39 mouse cellular contexts compared by ENCODE assay signal in the genomic region with DNA sequence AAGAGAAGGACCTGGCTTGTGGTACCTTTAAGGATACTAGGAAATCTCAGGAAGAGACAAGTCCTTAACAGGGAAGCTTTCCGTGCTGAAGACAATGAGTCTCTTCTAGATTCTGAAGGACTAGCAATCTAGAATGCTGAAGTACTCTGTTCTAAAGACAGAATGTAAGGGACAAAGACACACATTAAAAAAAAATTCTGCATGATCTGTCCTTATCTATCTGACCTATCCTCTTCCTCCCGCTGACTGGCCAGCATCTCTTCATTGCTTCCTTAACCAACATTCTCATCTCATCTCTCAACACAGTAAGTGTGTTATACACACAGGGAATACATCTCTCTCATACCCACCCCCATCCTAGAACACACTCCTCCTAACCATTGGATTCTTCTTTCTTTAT. TPM values are rescaled to one million over a fixed set of nuclear protein-coding genes. Genes with fewer than 3 reads are reported as not detected.
"Had no signal": no experiment of that assay in that cellular context is flagged by ENCODE, and none has a peak within 500 bp of the region (broad histone marks: within the 10 kb centered on the region; RNA-seq: fewer than 3 reads in every experiment).

A gene (minus strand): TSS at position 101 of the 400 bp plus-strand sequence.

- H3K36me3 ChIP-seq: limb, embryonic 10.5 days; limb, embryonic 12.5 days; limb, embryonic 13.5 days; limb, embryonic 15.5 days; liver, embryonic 12.5 days; liver, embryonic 13.5 days; liver, embryonic 15.5 days; lung, embryonic 15.5 days; midbrain, embryonic 10.5 days; midbrain, embryonic 12.5 days; midbrain, embryonic 15.5 days had no signal

- H3K4me2 ChIP-seq: limb, embryonic 12.5 days; limb, embryonic 13.5 days; limb, embryonic 15.5 days; liver, embryonic 11.5 days; liver, embryonic 12.5 days; liver, embryonic 13.5 days; liver, embryonic 15.5 days; lung, embryonic 14.5 days; lung, embryonic 15.5 days; midbrain, embryonic 12.5 days; midbrain, embryonic 15.5 days had no signal

- H3K4me1 ChIP-seq: limb, embryonic 10.5 days; limb, embryonic 12.5 days; limb, embryonic 15.5 days; liver, embryonic 12.5 days; liver, embryonic 13.5 days; liver, embryonic 15.5 days; midbrain, embryonic 10.5 days; midbrain, embryonic 12.5 days; midbrain, embryonic 15.5 days had no signal

- DNase-seq: left cerebral cortex, postnatal 4 days; liver; liver, embryonic 13.5 days; liver, postnatal 0 days; lung, adult 18-20 months; lung, adult 2 months; lung, embryonic 14.5 days; lung, postnatal 10 days; lung, postnatal 14 days; lung, postnatal 36 days; lung, postnatal 4 days; midbrain, embryonic 14.5 days had no signal

- H3K9ac ChIP-seq: limb, embryonic 12.5 days; limb, embryonic 13.5 days; limb, embryonic 15.5 days; liver, embryonic 12.5 days; liver, embryonic 13.5 days; liver, embryonic 14.5 days; liver, embryonic 15.5 days; liver, postnatal 0 days; lung, embryonic 14.5 days; lung, embryonic 15.5 days; midbrain, embryonic 12.5 days; midbrain, embryonic 15.5 days had no signal

- H3K9me3 ChIP-seq: limb, embryonic 10.5 days; limb, embryonic 12.5 days; limb, embryonic 13.5 days; limb, embryonic 15.5 days; liver, embryonic 12.5 days; liver, embryonic 13.5 days; liver, embryonic 15.5 days; lung, embryonic 15.5 days; midbrain, embryonic 10.5 days; midbrain, embryonic 12.5 days; midbrain, embryonic 15.5 days had no signal

- ATAC-seq: liver, embryonic 12.5 days; liver, postnatal 0 days; lung, postnatal 0 days; midbrain, embryonic 15.5 days; midbrain, embryonic 16.5 days had no signal

- H3K27me3 ChIP-seq: limb, embryonic 12.5 days; limb, embryonic 13.5 days; limb, embryonic 15.5 days; liver, embryonic 13.5 days; lung, embryonic 15.5 days; midbrain, embryonic 12.5 days; midbrain, embryonic 15.5 days had no signal

- H3K27ac ChIP-seq: left cerebral cortex, adult 2 months; limb, embryonic 10.5 days; limb, embryonic 12.5 days; limb, embryonic 13.5 days; limb, embryonic 15.5 days; liver, embryonic 12.5 days; liver, embryonic 13.5 days; liver, embryonic 14.5 days; liver, embryonic 15.5 days; lung, embryonic 15.5 days; macrophage; midbrain, embryonic 10.5 days; midbrain, embryonic 12.5 days; midbrain, embryonic 15.5 days had no signal

- H3K4me3 ChIP-seq: left cerebral cortex, adult 2 months; limb, embryonic 10.5 days; limb, embryonic 12.5 days; limb, embryonic 13.5 days; limb, embryonic 15.5 days; liver, embryonic 12.5 days; liver, embryonic 13.5 days; liver, embryonic 15.5 days; lung, embryonic 15.5 days; megakaryocyte, embryonic 14.5 days; midbrain, embryonic 10.5 days; midbrain, embryonic 12.5 days; midbrain, embryonic 15.5 days; myocyte had no signal

RNA-seq across cellular contexts. Expression of the gene that starts here (rescaled TPM):
- total RNA-seq: left cerebral cortex, adult 18-20 months; left cerebral cortex, adult 2 months; left cerebral cortex, adult 8-10 months; left cerebral cortex, postnatal 25 days; liver, adult 2 months; megakaryocyte progenitor cell, adult 5-6 weeks; megakaryocyte, adult 5-6 weeks; megakaryocyte-erythroid progenitor cell, adult 5-6 weeks; monocyte, adult 5-6 weeks had no signal
- polyA plus RNA-seq: limb, embryonic 10.5 days; limb, embryonic 12.5 days; liver, adult 2 months; liver, embryonic 11.5 days; liver, embryonic 12.5 days; liver, embryonic 13.5 days; liver, embryonic 15.5 days; liver, embryonic 16.5 days; liver, postnatal 0 days; lung, adult 2 months; macrophage; midbrain, embryonic 12.5 days; midbrain, embryonic 14.5 days; myocyte had no signal
